Mouse (Mus musculus): Measurements from ENCODE around the gene Mpc2. TPM values are rescaled to one million over a fixed set of nuclear protein-coding genes. Genes with fewer than 3 reads are reported as not detected.

Gene Mpc2
- polyA plus RNA-seq, 1 experiment, result 277 TPM

- Histone ChIP-seq H3K27me3 (replicated peaks; ENCODE audit: control insufficient read depth, insufficient read depth, low read length) (no peaks in the 10 kb centered on the region), H3K4me3 (ENCODE audit: insufficient read depth, low read depth, low read length) (no peak overlapping the region), H3K4me1 (ENCODE audit: control insufficient read depth, insufficient read depth, low read length) (peaks cover 25% of the 10 kb centered on the region), H3K27ac (ENCODE audit: insufficient read depth, low read depth, low read length) (peak overlapping the region; percentile 98), H3K36me3 (ENCODE audit: control insufficient read depth, insufficient read depth, low read length) (no peaks in the 10 kb centered on the region; the same call in 1 of the 2 replicates)
- DNase-seq, result peak; percentile 74
- TF ChIP-seq POLR2A (IDR thresholded peaks at IDR 0.05; ENCODE audit: low read depth, low read length) (no peak), CTCF (conservative IDR thresholded peaks at IDR 0.05; ENCODE audit: insufficient read depth, insufficient read length, low read depth, low read length) (no peak)
Measured at GRCm38 (mm10) chr1:165468971-165469370, 8.5 kb downstream of the Mpc2 start.

GRCm38 (mm10) chr1:165469717-165470116 lies 9.3 kb downstream of the Mpc2 start:
- DNase-seq, result peak; percentile 62
- no peak overlapping the region for H3K4me3 ChIP-seq (ENCODE audit: insufficient read depth, low read depth, low read length)
- no peaks in the 10 kb centered on the region; the same call in 1 of the 2 replicates for H3K36me3 ChIP-seq (ENCODE audit: control insufficient read depth, insufficient read depth, low read length)
- peaks cover 25% of the 10 kb centered on the region for H3K4me1 ChIP-seq (ENCODE audit: control insufficient read depth, insufficient read depth, low read length)
- H3K27me3 ChIP-seq (replicated peaks; ENCODE audit: control insufficient read depth, insufficient read depth, low read length), result no peaks in the 10 kb centered on the region
- H3K27ac ChIP-seq (ENCODE audit: insufficient read depth, low read depth, low read length), result peak overlapping the region; percentile 98
- TF ChIP-seq CTCF (conservative IDR thresholded peaks at IDR 0.05; ENCODE audit: insufficient read depth, insufficient read length, low read depth, low read length) (no peak), POLR2A (IDR thresholded peaks at IDR 0.05; ENCODE audit: low read depth, low read length) (no peak)

- no peak overlapping the region for H3K4me3 ChIP-seq (ENCODE audit: insufficient read depth, low read depth, low read length)
- no peaks in the 10 kb centered on the region for H3K27me3 ChIP-seq (replicated peaks; ENCODE audit: control insufficient read depth, insufficient read depth, low read length)
- no peak overlapping the region for H3K27ac ChIP-seq (ENCODE audit: insufficient read depth, low read depth, low read length)
- WGBS, result 78% methylated on average over 1 of the region's 1 CpGs
- no peak for DNase-seq
- TF ChIP-seq CTCF (conservative IDR thresholded peaks at IDR 0.05; ENCODE audit: insufficient read depth, insufficient read length, low read depth, low read length) (no peak), POLR2A (IDR thresholded peaks at IDR 0.05; ENCODE audit: low read depth, low read length) (no peak)
- peaks cover 6% of the 10 kb centered on the region for H3K36me3 ChIP-seq (ENCODE audit: control insufficient read depth, insufficient read depth, low read length)
- H3K4me1 ChIP-seq (ENCODE audit: control insufficient read depth, insufficient read depth, low read length), result peaks cover 29% of the 10 kb centered on the region
Measured at GRCm38 (mm10) chr1:165471490-165471889, 11.1 kb downstream of the Mpc2 start.

GRCm38 (mm10) chr1:165484688-165485233 lies 24.3 kb downstream of the Mpc2 start, which contains the start of gene Adcy10:
TSS of gene Adcy10 (plus strand) at chr1:165485183.
- H3K36me3 ChIP-seq (ENCODE audit: control insufficient read depth, insufficient read depth, low read length), result peaks cover 15% of the 10 kb centered on the region
- H3K27ac ChIP-seq (ENCODE audit: insufficient read depth, low read depth, low read length), result no peak within 1 kb of the TSS
- H3K27me3 ChIP-seq (replicated peaks; ENCODE audit: control insufficient read depth, insufficient read depth, low read length), result no peaks in the 10 kb centered on the region
- no peak for TF ChIP-seq POLR2A (IDR thresholded peaks at IDR 0.05; ENCODE audit: low read depth, low read length)
- no peak within 1 kb of the TSS for H3K4me3 ChIP-seq (ENCODE audit: insufficient read depth, low read depth, low read length)
- WGBS, result 90% methylated on average over 8 of the region's 8 CpGs
- no peak for DNase-seq
- peaks cover 11% of the 10 kb centered on the region; the same call in 1 of the 2 replicates for H3K4me1 ChIP-seq (ENCODE audit: control insufficient read depth, insufficient read depth, low read length)

DNA sequence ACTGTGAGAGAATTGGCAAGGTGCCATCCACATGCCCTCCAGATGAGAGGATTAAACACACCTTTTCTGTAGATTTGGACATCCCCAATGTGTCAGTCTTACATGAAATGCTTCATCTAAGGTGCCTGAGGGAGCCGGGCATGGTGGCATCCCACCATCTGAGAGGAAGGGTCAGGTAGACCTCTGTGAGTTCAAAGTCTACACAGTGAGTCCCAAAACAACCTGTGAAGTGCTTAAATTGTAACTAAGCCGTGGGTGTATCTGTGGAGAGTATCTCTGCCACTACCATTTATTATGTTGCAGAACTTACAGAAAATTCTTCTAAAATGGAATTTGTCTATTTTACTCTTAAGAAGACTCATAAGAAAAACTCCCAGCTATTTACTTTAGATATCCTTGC lies 25.7 kb downstream of the Mpc2 start:
- peak; percentile 67 for DNase-seq
- H3K36me3 ChIP-seq (ENCODE audit: control insufficient read depth, insufficient read depth, low read length), result peaks cover 7% of the 10 kb centered on the region
- WGBS, result 53% methylated on average over 2 of the region's 2 CpGs
- TF ChIP-seq CTCF (conservative IDR thresholded peaks at IDR 0.05; ENCODE audit: insufficient read depth, insufficient read length, low read depth, low read length), result no peak
- no peak overlapping the region for H3K4me3 ChIP-seq (ENCODE audit: insufficient read depth, low read depth, low read length)
- H3K4me1 ChIP-seq (ENCODE audit: control insufficient read depth, insufficient read depth, low read length), result peaks cover 11% of the 10 kb centered on the region; the same call in 1 of the 2 replicates
- no peaks in the 10 kb centered on the region for H3K27me3 ChIP-seq (replicated peaks; ENCODE audit: control insufficient read depth, insufficient read depth, low read length)
- H3K27ac ChIP-seq (ENCODE audit: insufficient read depth, low read depth, low read length), result no peak overlapping the region

GRCm38 (mm10) chr1:165489197-165489596 lies 28.8 kb downstream of the Mpc2 start:
- no peaks in the 10 kb centered on the region for H3K27me3 ChIP-seq (replicated peaks; ENCODE audit: control insufficient read depth, insufficient read depth, low read length)
- TF ChIP-seq CTCF (conservative IDR thresholded peaks at IDR 0.05; ENCODE audit: insufficient read depth, insufficient read length, low read depth, low read length) (no peak), POLR2A (IDR thresholded peaks at IDR 0.05; ENCODE audit: low read depth, low read length) (no peak)
- 76% methylated on average over 4 of the region's 4 CpGs for WGBS

DNA sequence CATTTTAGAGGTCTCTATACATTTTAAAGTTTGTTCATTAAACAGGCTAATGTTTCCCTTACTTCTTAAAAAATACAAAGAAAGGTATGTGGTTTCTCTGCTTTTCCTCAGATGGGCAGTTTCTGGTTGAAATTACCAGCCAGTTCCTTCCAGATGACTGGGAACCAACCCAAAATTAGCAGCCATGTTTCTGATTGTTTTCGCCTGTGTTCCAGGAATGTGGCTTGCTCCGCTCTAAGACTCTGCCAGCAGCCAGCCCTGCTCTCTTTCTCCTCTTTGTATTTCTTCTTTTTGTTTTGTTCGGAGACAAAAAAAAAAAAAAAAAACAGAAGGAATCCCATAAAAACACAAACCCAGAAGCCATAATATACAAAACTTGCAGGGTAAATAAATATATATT lies 38.4 kb downstream of the Mpc2 start:
- 51% methylated on average over 3 of the region's 3 CpGs for WGBS
- no peak for TF ChIP-seq CTCF (conservative IDR thresholded peaks at IDR 0.05; ENCODE audit: insufficient read depth, insufficient read length, low read depth, low read length)
- TF ChIP-seq POLR2A (IDR thresholded peaks at IDR 0.05; ENCODE audit: low read depth, low read length), result no peak

More at GRCm38 (mm10) chr1:165489197-165489596, 28.8 kb downstream of the Mpc2 start:
- Histone ChIP-seq H3K27ac (ENCODE audit: insufficient read depth, low read depth, low read length) (no peak overlapping the region), H3K36me3 (ENCODE audit: control insufficient read depth, insufficient read depth, low read length) (no peaks in the 10 kb centered on the region), H3K4me1 (ENCODE audit: control insufficient read depth, insufficient read depth, low read length) (peaks cover 11% of the 10 kb centered on the region; the same call in 1 of the 2 replicates), H3K4me3 (ENCODE audit: insufficient read depth, low read depth, low read length) (no peak overlapping the region)
- no peak for DNase-seq

More for the DNA sequence above, 38.4 kb downstream of the Mpc2 start:
- no peaks in the 10 kb centered on the region for H3K27me3 ChIP-seq (replicated peaks; ENCODE audit: control insufficient read depth, insufficient read depth, low read length)
- H3K27ac ChIP-seq (ENCODE audit: insufficient read depth, low read depth, low read length), result no peak overlapping the region
- H3K4me3 ChIP-seq (ENCODE audit: insufficient read depth, low read depth, low read length), result no peak overlapping the region
- H3K36me3 ChIP-seq (ENCODE audit: control insufficient read depth, insufficient read depth, low read length), result no peaks in the 10 kb centered on the region
- H3K4me1 ChIP-seq (ENCODE audit: control insufficient read depth, insufficient read depth, low read length), result peaks cover 8% of the 10 kb centered on the region; the same call in 1 of the 2 replicates
- DNase-seq, result peak; percentile 43
